Mouse (Mus musculus) effector memory CD4-positive, alpha-beta T cell, adult 7 months (primary cell): ENCODE results near the gene Flnb. TPM values are rescaled to one million over a fixed set of nuclear protein-coding genes. Genes with fewer than 3 reads are reported as not detected.

Experiments used
- polyA plus RNA-seq: library from polyadenylated mRNA; unstranded; fragments of 100-300 nt; shearing (Covaris generic); gene quantifications from one replicate; pipeline ENCODE4 v1.2.1, GENCODE M21; 2017

Flnb gene
- polyA plus RNA-seq, result 15.1 TPM

GRCm38 (mm10) chr14:7817770-7818462 lies at the start of gene Flnb:
Flnb (plus strand) TSS chr14:7817957.

GRCm38 (mm10) chr14:7791532-7792159 lies 26.1 kb upstream of the Flnb start, which contains the start of gene Gm26661:
Gm26661 (plus strand) TSS chr14:7791587.

GRCm38 (mm10) chr14:7957049-7957448 lies 139.3 kb downstream of the Flnb start, which contains the start of gene Gm45521:
Gm45521 (plus strand) TSS chr14:7957288.

GRCm38 (mm10) chr14:7994271-7994767 lies 176.6 kb downstream of the Flnb start, which contains the start of gene Dnase1l3:
Dnase1l3 (minus strand) TSS chr14:7994573.

Other genes with a start within 250 kb of the Flnb start
- gene Gm3558, start 249.4 kb upstream of the Flnb start, polyA plus RNA-seq, result not detected
- not detected for gene Gm10338, start 222.4 kb upstream of the Flnb start, polyA plus RNA-seq
- gene Gm10128, start 174.0 kb upstream of the Flnb start, polyA plus RNA-seq, result not detected
- gene Gm26661, start 26.4 kb upstream of the Flnb start, polyA plus RNA-seq, result not detected
- gene Gm45521, start 139.3 kb downstream of the Flnb start, polyA plus RNA-seq, result not detected
- gene Dnase1l3, start 176.6 kb downstream of the Flnb start, polyA plus RNA-seq, result 1.0 TPM
- 27.8 TPM for gene Abhd6, start 184.9 kb downstream of the Flnb start, polyA plus RNA-seq